Mouse (Mus musculus) CD8-positive naive resting alpha-beta T cell, adult 2 months (primary cell): ENCODE data around the gene Ubox5.

ENCODE experiments used
- DNase-seq, 2 experiments: peaks; one replicate each; pipeline ENCODE4 v3.0.0; 2022; ENCODE audit warnings: low read depth in 2 of 2, low spot score in 2 of 2

Ubox5 gene

GRCm38 (mm10) chr2:130634739-130635411 is 5.0 kb upstream of the Ubox5 start:
- peak in 1 of 2 experiments; percentile 26 for DNase-seq

- no peak for DNase-seq
Measured at GRCm38 (mm10) chr2:130634006-130634738, 4.3 kb upstream of the Ubox5 start.

GRCm38 (mm10) chr2:130632887-130633675 is 3.2 kb upstream of the Ubox5 start:
- no peak for DNase-seq

- no peak for DNase-seq
Measured at GRCm38 (mm10) chr2:130632416-130632815, 2.6 kb upstream of the Ubox5 start.

GRCm38 (mm10) chr2:130629080-130629838 is 579 bp downstream of the Ubox5 start:
- DNase-seq = no peak

GRCm38 (mm10) chr2:130628424-130628823 is 1.4 kb downstream of the Ubox5 start:
- no peak for DNase-seq

- no peak for DNase-seq
Measured at GRCm38 (mm10) chr2:130618972-130619371, 10.9 kb downstream of the Ubox5 start.

- DNase-seq = peak in 1 of 2 experiments; percentile 18
Measured at GRCm38 (mm10) chr2:130613091-130613490, 16.7 kb downstream of the Ubox5 start.

- DNase-seq = no peak
Measured at GRCm38 (mm10) chr2:130602195-130602594, 27.6 kb downstream of the Ubox5 start.

- DNase-seq = no peak
Measured at GRCm38 (mm10) chr2:130598399-130598798, 31.4 kb downstream of the Ubox5 start.

- no peak for DNase-seq
Measured at GRCm38 (mm10) chr2:130597601-130598010, 32.2 kb downstream of the Ubox5 start.

GRCm38 (mm10) chr2:130595596-130595995 is 34.2 kb downstream of the Ubox5 start:
- DNase-seq = no peak

- DNase-seq = no peak
Measured at GRCm38 (mm10) chr2:130591016-130591415, 38.8 kb downstream of the Ubox5 start.

GRCm38 (mm10) chr2:130589761-130590160 is 40.1 kb downstream of the Ubox5 start:
- no peak for DNase-seq

GRCm38 (mm10) chr2:130589157-130589556 is 40.7 kb downstream of the Ubox5 start:
- no peak for DNase-seq

- DNase-seq = no peak
Measured at GRCm38 (mm10) chr2:130588373-130588772, 41.5 kb downstream of the Ubox5 start.

- DNase-seq = no peak
Measured at GRCm38 (mm10) chr2:130586016-130586415, 43.8 kb downstream of the Ubox5 start.

- DNase-seq = no peak
Measured at GRCm38 (mm10) chr2:130583902-130584560, 45.8 kb downstream of the Ubox5 start.

GRCm38 (mm10) chr2:130582552-130582951 is 47.3 kb downstream of the Ubox5 start, which contains the start of gene Avp:
Gene Avp (minus strand): TSS chr2:130582554.
- no peak for DNase-seq

GRCm38 (mm10) chr2:130581201-130581600 is 48.6 kb downstream of the Ubox5 start:
- DNase-seq = no peak
